Mouse (Mus musculus) frontal cortex, postnatal 10 days (tissue): ENCODE measurements around the gene Uxs1.

Source experiments
- DNase-seq, 2 experiments: peaks; one replicate each; pipeline ENCODE4 v3.0.0; 2022; ENCODE audit warnings: low spot score in 2 of 2, mixed read lengths in 1 of 2

Gene Uxs1

GRCm38 (mm10) chr1:43732100-43732499, 95.5 kb downstream of the Uxs1 start:
- no peak for DNase-seq

GRCm38 (mm10) chr1:43730491-43730924, 97.1 kb downstream of the Uxs1 start, which contains the start of gene 1500015O10Rik:
Gene 1500015O10Rik, plus strand, starts transcription at chr1:43730602.
- DNase-seq = peak; percentile 70 to 71

GRCm38 (mm10) chr1:43722459-43722858, 105.1 kb downstream of the Uxs1 start:
- no peak for DNase-seq

- no peak for DNase-seq
Observed at GRCm38 (mm10) chr1:43718793-43719192, 108.8 kb downstream of the Uxs1 start.

- no peak for DNase-seq
Observed at GRCm38 (mm10) chr1:43717967-43718366, 109.6 kb downstream of the Uxs1 start.

GRCm38 (mm10) chr1:43714841-43715240, 112.8 kb downstream of the Uxs1 start:
- no peak for DNase-seq

GRCm38 (mm10) chr1:43698577-43699000, 129.0 kb downstream of the Uxs1 start:
- peak in 1 of 2 experiments; percentile 20 for DNase-seq
